Mouse (Mus musculus) heart, embryonic 10.5 days (tissue): ENCODE results near the gene Pkd1l1. TPM values are rescaled to one million over a fixed set of nuclear protein-coding genes. Genes with fewer than 3 reads are reported as not detected.

Experiments
- DNase-seq: peaks from one replicate; pipeline ENCODE4 v3.0.0-alpha.2; 2017; ENCODE audit warnings: low spot score
- H3K27ac ChIP-seq: fragments of 300-500 bp; sonication (generic); 2 replicates; pipeline ENCODE4 v1.5.1; 2016; ENCODE audit warnings: mild to moderate bottlenecking
- H3K27me3 ChIP-seq: fragments of 300-500 bp; sonication (generic); 2 replicates; pipeline ENCODE4 v1.6.1; 2016; ENCODE audit warnings: mild to moderate bottlenecking; ENCODE audit not compliant: poor library complexity, insufficient read depth, severe bottlenecking
- H3K36me3 ChIP-seq: fragments of 300-500 bp; sonication (generic); 2 replicates; pipeline ENCODE4 v1.6.1; 2016; ENCODE audit warnings: mild to moderate bottlenecking, moderate library complexity
- H3K4me1 ChIP-seq: fragments of 300-500 bp; sonication (generic); 2 replicates; pipeline ENCODE4 v1.6.1; 2016; ENCODE audit warnings: mild to moderate bottlenecking
- H3K4me3 ChIP-seq: fragments of 300-500 bp; sonication (generic); 2 replicates; pipeline ENCODE4 v1.5.1; 2016; ENCODE audit warnings: mild to moderate bottlenecking, moderate library complexity
- H3K9me3 ChIP-seq: fragments of 300-500 bp; sonication (generic); 2 replicates; pipeline ENCODE4 v1.6.1; 2016; ENCODE audit warnings: mild to moderate bottlenecking, moderate library complexity
- WGBS: fragments of 180-500 bp; shearing (Covaris S2); methylation state at CpG from one replicate; pipeline ENCODE4 v1.1.7; 2016; 5-methylcytosine and 5-hydroxymethylcytosine counted together
- polyA plus RNA-seq: library from polyadenylated mRNA; unstranded; fragments of >200 nt; fragmentation: Nextera tagmentation; extraction: Ambion mirVana; gene quantifications from 2 replicates; pipeline ENCODE4 v1.2.1, GENCODE M21; 2016

Pkd1l1 gene
- polyA plus RNA-seq, 1 experiment from 2014 or later: 0.04 TPM

GRCm38 (mm10) chr11:8830551-8830950 is 142.5 kb downstream of the Pkd1l1 start:
- Histone ChIP-seq H3K9me3 (no peaks in the 10 kb centered on the region), H3K27me3 (no peaks in the 10 kb centered on the region), H3K4me1 (peaks cover 6% of the 10 kb centered on the region; the same call in 1 of the 2 replicates), H3K36me3 (no peaks in the 10 kb centered on the region), H3K4me3 (no peak overlapping the region), H3K27ac (no peak overlapping the region)
- peak; percentile 39 for DNase-seq
- WGBS: 73% methylated on average over 4 of the region's 4 CpGs

- no peak overlapping the region for H3K4me3 ChIP-seq
- H3K4me1 ChIP-seq: peaks cover 6% of the 10 kb centered on the region; the same call in 1 of the 2 replicates
- no peak overlapping the region for H3K27ac ChIP-seq
- DNase-seq: peak; percentile 53
- 85% methylated on average over 3 of the region's 3 CpGs for WGBS
- no peaks in the 10 kb centered on the region for H3K9me3 ChIP-seq
- H3K36me3 ChIP-seq: no peaks in the 10 kb centered on the region
- H3K27me3 ChIP-seq: no peaks in the 10 kb centered on the region
These were observed 143.5 kb downstream of the Pkd1l1 start for GRCm38 (mm10) chr11:8829561-8829960.

- Histone ChIP-seq H3K9me3 (no peaks in the 10 kb centered on the region), H3K36me3 (no peaks in the 10 kb centered on the region), H3K4me1 (peaks cover 6% of the 10 kb centered on the region; the same call in 1 of the 2 replicates), H3K4me3 (no peak overlapping the region), H3K27ac (no peak overlapping the region), H3K27me3 (no peaks in the 10 kb centered on the region)
- DNase-seq: peak; percentile 24
- WGBS: 67% methylated on average over 9 of the region's 9 CpGs
These were observed 144.1 kb downstream of the Pkd1l1 start for GRCm38 (mm10) chr11:8828836-8829526.

DNA sequence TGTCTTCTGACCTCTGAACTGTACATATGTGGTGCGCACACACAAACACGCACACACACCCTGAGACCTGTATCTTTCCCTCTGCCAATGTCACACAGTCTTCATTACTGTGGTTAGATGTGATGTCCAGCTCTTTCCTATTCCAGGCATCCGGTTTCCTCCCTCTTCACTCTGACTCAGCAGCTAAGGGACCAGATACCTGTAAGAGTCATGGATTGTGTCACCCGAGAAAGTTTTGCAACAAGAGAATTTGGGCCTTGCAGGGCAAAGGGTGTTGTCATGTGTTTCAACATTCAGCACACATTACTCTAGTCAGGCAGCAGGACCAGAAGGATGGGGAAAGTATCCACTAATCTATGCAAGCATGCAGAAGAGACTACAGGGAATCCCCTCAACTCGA is 146.5 kb downstream of the Pkd1l1 start:
- Histone ChIP-seq H3K27me3 (no peaks in the 10 kb centered on the region), H3K9me3 (no peaks in the 10 kb centered on the region), H3K4me3 (no peak overlapping the region), H3K27ac (no peak overlapping the region), H3K4me1 (peaks cover 6% of the 10 kb centered on the region; the same call in 1 of the 2 replicates), H3K36me3 (no peaks in the 10 kb centered on the region)
- no peak for DNase-seq
- WGBS: 80% methylated on average over 5 of the region's 5 CpGs

DNA sequence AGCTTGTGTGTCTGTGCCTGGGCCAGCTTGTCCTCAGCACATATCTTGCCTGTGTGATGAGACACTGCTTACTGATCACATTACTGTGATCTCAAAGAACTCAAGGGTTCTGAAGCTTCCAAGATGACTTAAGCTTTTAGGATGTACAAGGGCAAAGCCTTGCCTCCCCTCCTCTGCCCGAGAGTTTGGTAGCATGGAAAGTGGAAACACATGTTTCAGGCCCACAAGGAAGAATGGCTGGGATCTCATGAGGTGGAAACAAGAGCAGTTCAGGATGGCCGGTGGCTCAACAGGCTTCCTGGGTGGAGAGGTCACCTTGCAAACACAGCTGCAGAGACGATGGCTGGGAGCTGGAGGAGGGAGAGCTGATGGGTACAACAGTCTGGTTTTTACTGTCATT is 147.0 kb downstream of the Pkd1l1 start:
- DNase-seq: no peak
- Histone ChIP-seq H3K9me3 (no peaks in the 10 kb centered on the region), H3K4me1 (peaks cover 10% of the 10 kb centered on the region; the same call in 1 of the 2 replicates), H3K27me3 (no peaks in the 10 kb centered on the region), H3K4me3 (no peak overlapping the region), H3K27ac (no peak overlapping the region), H3K36me3 (no peaks in the 10 kb centered on the region)
- whole genome bisulfite sequencing: 64% methylated on average over 3 of the region's 3 CpGs

DNA sequence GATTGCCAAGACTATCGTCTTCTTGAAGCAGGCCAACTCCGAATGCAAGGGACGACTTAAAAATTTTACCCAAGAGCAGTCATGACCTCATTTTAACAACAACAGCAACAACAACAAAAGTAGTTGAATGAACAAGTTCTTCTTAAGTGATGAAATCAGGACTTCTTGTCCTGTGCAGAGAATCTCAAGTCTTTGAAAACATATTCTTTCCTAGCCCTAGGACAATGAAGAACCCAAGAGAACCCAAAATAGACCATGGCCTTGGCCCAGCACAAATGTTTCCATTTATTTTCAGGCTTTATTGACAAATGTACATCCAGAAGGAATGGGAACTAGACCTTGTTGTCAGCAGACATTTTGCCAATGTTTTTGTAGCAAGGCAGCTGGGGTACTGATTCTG is 147.7 kb downstream of the Pkd1l1 start:
- Histone ChIP-seq H3K27ac (no peak overlapping the region), H3K36me3 (no peaks in the 10 kb centered on the region), H3K27me3 (no peaks in the 10 kb centered on the region), H3K4me1 (peaks cover 10% of the 10 kb centered on the region; the same call in 1 of the 2 replicates), H3K4me3 (no peak overlapping the region), H3K9me3 (no peaks in the 10 kb centered on the region)
- 88% methylated on average over 3 of the region's 3 CpGs for WGBS
- DNase-seq: no peak

DNA sequence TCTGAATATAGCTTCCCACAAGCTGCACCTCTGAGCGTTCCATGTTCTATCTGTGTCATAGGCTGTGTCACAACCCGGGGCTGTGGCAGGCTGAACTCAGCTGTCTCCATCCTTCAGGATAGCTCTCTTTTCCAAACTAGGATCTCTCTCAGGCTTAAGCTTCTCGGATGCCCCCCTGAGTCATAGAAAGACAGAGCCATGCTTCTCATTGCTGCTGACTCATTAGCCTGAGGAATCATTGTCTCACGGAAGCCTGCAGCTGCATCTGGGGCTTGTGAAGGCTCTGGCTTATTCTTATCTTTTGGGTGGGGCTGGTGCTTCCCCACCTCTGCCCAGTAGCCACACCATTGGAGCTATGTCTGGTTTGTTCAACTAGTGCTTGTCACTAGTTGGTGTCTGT is 151.7 kb downstream of the Pkd1l1 start:
- 59% methylated on average over 4 of the region's 4 CpGs for WGBS
- Histone ChIP-seq H3K4me3 (no peak overlapping the region), H3K4me1 (0 out of 2 replicates have a peak, but pooled peaks cover 4% of the 10 kb centered on the region), H3K9me3 (no peaks in the 10 kb centered on the region), H3K27ac (no peak overlapping the region), H3K36me3 (no peaks in the 10 kb centered on the region), H3K27me3 (no peaks in the 10 kb centered on the region)
- no peak for DNase-seq

GRCm38 (mm10) chr11:8817376-8817775 is 155.7 kb downstream of the Pkd1l1 start:
- DNase-seq: no peak
- WGBS: 68% methylated on average over 3 of the region's 3 CpGs
- no peaks in the 10 kb centered on the region for H3K27me3 ChIP-seq
- H3K4me3 ChIP-seq: no peak overlapping the region
- no peak overlapping the region for H3K27ac ChIP-seq
- H3K4me1 ChIP-seq: 0 out of 2 replicates have a peak, but pooled peaks cover 8% of the 10 kb centered on the region
- H3K9me3 ChIP-seq: no peaks in the 10 kb centered on the region
- no peaks in the 10 kb centered on the region for H3K36me3 ChIP-seq

GRCm38 (mm10) chr11:8814097-8814790 is 158.8 kb downstream of the Pkd1l1 start:
- 47% methylated on average over 4 of the region's 4 CpGs for WGBS
- Histone ChIP-seq H3K36me3 (no peaks in the 10 kb centered on the region), H3K4me1 (peaks cover 11% of the 10 kb centered on the region), H3K9me3 (no peaks in the 10 kb centered on the region), H3K27ac (peak overlapping the region; percentile 13; the same call in 1 of the 2 replicates), H3K27me3 (no peaks in the 10 kb centered on the region), H3K4me3 (no peak overlapping the region)
- DNase-seq: no peak

DNA sequence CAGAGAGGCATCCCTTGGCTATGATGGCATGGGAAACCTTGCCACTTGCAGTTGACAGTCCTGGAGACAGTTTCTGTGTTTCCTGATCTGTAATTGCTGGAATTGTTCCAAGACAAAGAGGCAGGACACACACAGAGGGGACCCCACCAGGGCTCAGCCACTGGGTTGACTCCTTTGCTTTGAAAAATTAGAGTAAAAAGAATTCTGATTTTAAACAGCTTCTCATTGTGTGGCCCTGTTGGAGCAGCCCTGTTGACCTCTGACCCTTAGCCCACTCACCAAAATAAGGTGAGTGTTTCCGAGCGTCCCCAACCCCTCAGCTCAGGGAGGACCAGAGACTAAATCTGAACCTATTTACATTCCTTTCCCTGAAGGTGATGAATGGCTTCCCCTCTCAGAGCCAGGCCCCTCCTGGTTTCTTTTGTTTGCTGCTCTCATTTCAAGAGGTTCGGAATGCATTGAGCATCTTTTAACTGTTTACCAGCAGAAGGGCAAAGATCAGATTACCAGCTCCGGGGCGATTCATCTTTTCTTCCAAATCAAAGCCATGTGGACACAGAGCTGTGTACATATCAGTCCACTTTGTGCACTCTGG is 161.5 kb downstream of the Pkd1l1 start:
- H3K27ac ChIP-seq: peak overlapping the region; percentile 62; the same call in 1 of the 2 replicates
- 28% methylated on average over 5 of the region's 5 CpGs for WGBS
- H3K36me3 ChIP-seq: no peaks in the 10 kb centered on the region
- no peak for DNase-seq
- no peaks in the 10 kb centered on the region for H3K9me3 ChIP-seq
- H3K27me3 ChIP-seq: no peaks in the 10 kb centered on the region
- peaks cover 11% of the 10 kb centered on the region for H3K4me1 ChIP-seq
- H3K4me3 ChIP-seq: no peak overlapping the region

DNA sequence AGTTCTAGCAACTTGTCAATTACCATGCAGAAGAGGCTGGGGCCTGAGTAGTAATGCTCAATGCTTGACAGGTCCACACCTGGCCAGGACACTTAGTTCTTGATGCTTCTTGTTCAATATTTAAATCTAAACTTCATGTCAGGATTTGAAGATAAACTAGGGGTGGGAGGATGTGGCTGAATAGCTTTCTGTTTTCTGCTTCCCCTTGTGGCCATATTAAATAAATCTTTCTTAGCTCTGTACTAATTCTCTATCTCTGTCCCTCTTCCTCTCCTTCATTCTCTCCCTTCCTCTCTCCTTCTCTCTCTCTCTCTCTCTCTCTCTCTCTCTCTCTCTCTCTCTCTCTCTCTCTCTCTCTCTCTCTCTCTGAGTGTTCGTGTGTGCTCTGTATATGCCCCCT is 163.4 kb downstream of the Pkd1l1 start:
- Histone ChIP-seq H3K9me3 (no peaks in the 10 kb centered on the region), H3K27me3 (no peaks in the 10 kb centered on the region), H3K36me3 (no peaks in the 10 kb centered on the region), H3K4me1 (peaks cover 11% of the 10 kb centered on the region), H3K4me3 (no peak overlapping the region), H3K27ac (no peak overlapping the region)
- WGBS: 80% methylated on average over 1 of the region's 1 CpGs
- no peak for DNase-seq

GRCm38 (mm10) chr11:8807009-8807408 is 166.1 kb downstream of the Pkd1l1 start:
- Histone ChIP-seq H3K36me3 (no peaks in the 10 kb centered on the region), H3K27ac (no peak overlapping the region), H3K4me3 (no peak overlapping the region), H3K9me3 (no peaks in the 10 kb centered on the region), H3K27me3 (0 out of 2 replicates have a peak, but pooled peaks cover 4% of the 10 kb centered on the region), H3K4me1 (peaks cover 7% of the 10 kb centered on the region)
- DNase-seq: no peak
- 78% methylated on average over 4 of the region's 4 CpGs for WGBS

- Histone ChIP-seq H3K36me3 (no peaks in the 10 kb centered on the region), H3K27ac (no peak overlapping the region), H3K9me3 (no peaks in the 10 kb centered on the region), H3K4me3 (no peak overlapping the region), H3K4me1 (peaks cover 4% of the 10 kb centered on the region; the same call in 1 of the 2 replicates), H3K27me3 (peaks cover 4% of the 10 kb centered on the region; the same call in 1 of the 2 replicates)
- no peak for DNase-seq
- 66% methylated on average over 3 of the region's 3 CpGs for WGBS
These were observed 168.9 kb downstream of the Pkd1l1 start for GRCm38 (mm10) chr11:8804178-8804577.
